Mouse (Mus musculus) gastrocnemius, adult 2 months (tissue): ENCODE measurements around the gene Rnf220. TPM values are rescaled to one million over a fixed set of nuclear protein-coding genes. Genes with fewer than 3 reads are reported as not detected.

Source experiments
- DNase-seq: peaks from one replicate; pipeline ENCODE4 v3.0.0; 2022
- H3K27ac ChIP-seq: fragments of 200-600 bp; 2 replicates; pipeline ENCODE4 v1.8.1; 2022; ENCODE audit warnings: mild to moderate bottlenecking
- H3K4me3 ChIP-seq: fragments of 200-600 bp; 2 replicates; pipeline ENCODE4 v1.8.1; 2022; ENCODE audit warnings: mild to moderate bottlenecking, moderate library complexity
- CTCF ChIP-seq: fragments of 200-600 bp; IDR thresholded peaks from 2 replicates; pipeline ENCODE4 v1.8.1; 2022; ENCODE audit warnings: antibody characterized with exemption, mild to moderate bottlenecking, moderate library complexity
- intact Hi-C: fragments of 180-260 bp; cut with DNase I; formaldehyde crosslinking; loops from one replicate; pipeline ENCODE4 v1.15.1; 2025
- total RNA-seq, 2 experiments: library from RNA; stranded (reverse); gene quantifications; 2 replicates each; pipeline ENCODE4 v1.2.3; 2021

Gene Rnf220
- total RNA-seq, 2 experiments from 2014 or later: 50.2 to 51.4 TPM

DNA sequence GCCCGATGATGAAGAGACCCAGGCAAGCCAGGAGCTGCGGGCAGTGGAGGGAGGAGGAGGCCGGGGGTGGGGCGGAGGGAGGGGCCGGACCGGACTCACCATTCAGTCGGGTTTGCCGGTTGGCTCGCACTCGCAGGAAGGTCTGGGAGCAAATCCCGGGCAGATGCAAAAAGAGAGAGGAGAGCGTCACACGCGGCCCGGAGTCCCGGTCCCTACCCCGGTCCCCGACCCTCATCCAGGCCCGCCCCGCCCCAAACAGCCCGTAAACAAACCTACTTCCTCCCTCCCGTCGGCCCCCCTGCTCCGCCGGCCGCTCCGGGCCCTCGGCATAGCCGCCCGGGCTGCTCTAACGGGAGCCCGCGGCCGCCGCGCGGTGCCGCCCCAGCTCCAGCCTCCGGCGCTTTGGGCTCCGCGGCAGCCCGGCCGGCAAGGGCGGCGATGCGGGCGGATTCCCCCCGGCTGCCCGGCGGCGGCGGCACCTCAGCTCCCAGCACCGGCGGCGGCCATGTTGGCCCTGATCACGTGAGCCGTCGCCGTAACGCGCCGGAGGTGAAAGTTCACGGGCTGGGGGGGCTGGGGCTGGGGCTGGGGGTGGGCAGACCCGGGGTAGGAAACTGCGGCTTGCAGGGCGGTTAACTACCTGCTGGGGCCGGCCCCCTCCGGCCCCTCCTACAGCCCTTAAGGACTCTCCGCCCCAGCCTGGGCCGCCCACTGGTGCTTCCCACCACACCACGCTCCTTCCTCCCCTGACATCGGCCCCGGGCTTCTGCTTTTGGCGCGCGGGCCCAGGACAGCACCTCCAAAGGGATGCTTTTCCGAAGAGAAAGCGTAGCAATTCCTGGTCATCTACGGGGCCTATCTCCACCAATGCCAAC is 207.7 kb downstream of the Rnf220 start:
- H3K27ac ChIP-seq: peak overlapping the region; percentile 94
- H3K4me3 ChIP-seq: peak overlapping the region; percentile 88
- TF ChIP-seq CTCF: no peak
- intact Hi-C loops: no loop called here
- peak; percentile 88 for DNase-seq

DNA sequence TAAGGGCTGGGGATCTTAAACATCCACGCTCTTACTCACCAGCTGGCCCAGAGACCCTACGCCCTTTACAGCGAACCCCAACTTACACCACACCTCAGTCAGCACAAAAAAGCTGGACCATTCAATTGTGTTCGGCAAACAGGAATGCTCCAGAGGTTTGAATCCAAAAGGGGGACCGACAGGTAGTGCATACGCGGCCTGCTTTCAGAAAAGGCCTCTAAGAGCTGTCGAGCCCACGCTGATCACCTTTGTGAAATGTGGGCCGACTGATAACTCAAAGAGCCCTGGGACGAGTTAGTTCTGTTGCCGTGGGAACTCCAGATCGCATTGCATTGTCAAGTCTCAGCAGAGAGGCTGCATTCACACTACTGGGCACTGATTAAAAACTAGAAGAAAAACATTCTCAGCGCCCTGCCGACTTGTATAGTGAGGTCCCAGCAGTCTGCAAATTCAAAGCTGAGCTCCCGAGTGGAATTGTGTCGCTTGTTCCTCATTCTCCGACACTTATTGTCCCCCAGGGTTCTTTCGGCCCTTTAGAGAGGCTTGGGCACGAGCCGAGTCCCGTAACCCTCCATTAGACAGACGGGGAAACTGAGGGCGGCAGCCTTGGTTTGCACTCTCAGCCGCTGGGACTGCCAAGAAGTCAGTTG is 208.4 kb downstream of the Rnf220 start:
- TF ChIP-seq CTCF: no peak
- Histone ChIP-seq H3K27ac (peak overlapping the region; percentile 94), H3K4me3 (peak overlapping the region; percentile 88)
- no peak for DNase-seq
- intact Hi-C loops: no loop called here

DNA sequence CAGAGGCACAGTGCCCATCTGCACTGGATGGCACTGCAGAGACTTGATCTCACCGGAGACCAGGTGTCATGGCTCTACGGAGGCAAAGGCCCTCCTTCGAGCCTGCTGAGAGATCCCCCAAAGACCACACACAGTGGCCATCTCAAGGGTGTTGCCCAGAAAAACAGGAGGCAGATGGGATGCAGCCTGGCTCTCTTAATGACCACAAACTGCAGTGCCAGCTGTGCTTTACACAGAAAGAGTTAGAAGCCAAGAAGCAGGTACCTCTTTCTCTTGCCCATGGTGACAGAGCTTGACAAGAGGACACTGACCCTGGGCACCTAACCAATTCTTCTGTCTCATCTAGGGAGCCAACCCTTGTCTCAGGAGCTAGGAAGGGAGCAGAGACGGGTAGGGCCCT is 212.5 kb downstream of the Rnf220 start:
- H3K27ac ChIP-seq: peak overlapping the region; percentile 91
- H3K4me3 ChIP-seq: peak overlapping the region; percentile 10; the same call in 1 of the 2 replicates
- no peak for TF ChIP-seq CTCF
- intact Hi-C loops: no loop called here
- no peak for DNase-seq

DNA sequence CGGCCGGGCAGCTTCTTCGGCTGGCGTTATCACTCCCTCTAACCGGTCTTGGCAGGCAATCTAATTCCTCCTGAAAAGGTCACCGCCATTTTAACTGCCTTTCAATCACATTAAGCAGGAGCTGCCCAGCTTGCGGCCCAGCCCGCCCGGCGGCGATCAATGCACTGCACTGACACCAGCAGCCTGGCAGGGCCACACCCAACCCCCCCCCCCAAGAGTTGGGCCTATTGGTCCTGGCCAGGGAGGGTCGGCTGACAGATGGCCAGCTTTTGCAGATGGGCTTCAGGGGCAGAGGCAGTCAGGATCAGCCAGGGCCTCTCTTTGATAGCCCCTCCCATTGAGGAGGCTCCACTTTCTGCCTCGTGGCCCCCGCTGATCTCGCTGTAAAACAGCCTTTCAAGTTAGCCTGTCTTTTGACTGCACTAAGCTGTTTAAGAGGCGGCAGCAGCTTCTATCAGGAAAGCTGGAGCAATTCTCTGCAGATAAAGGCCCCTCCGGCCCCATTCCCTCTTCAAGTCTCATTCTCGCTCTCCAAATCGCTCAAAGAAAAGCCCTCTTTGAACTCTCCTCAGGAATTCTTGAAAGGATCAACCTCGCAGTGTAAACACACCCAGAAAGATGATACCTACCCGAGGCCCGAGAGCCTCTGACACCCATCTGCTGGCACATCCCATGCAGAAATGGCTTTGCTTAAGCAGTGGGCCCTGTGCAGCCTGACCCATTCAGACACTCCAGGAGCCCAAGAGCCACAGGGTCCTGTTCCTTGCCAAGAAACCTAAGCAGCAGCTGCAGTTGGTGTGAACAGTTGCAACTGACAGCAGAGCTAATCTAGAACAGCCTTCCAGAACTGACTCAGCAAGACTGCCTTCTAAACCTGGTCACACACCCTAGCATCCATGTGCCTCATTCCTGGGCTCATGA is 213.3 kb downstream of the Rnf220 start:
- intact Hi-C loops: no loop called here
- peak; percentile 71 for DNase-seq
- no peak for TF ChIP-seq CTCF
- Histone ChIP-seq H3K27ac (peak overlapping the region; percentile 91), H3K4me3 (peak overlapping the region; percentile 33)

DNA sequence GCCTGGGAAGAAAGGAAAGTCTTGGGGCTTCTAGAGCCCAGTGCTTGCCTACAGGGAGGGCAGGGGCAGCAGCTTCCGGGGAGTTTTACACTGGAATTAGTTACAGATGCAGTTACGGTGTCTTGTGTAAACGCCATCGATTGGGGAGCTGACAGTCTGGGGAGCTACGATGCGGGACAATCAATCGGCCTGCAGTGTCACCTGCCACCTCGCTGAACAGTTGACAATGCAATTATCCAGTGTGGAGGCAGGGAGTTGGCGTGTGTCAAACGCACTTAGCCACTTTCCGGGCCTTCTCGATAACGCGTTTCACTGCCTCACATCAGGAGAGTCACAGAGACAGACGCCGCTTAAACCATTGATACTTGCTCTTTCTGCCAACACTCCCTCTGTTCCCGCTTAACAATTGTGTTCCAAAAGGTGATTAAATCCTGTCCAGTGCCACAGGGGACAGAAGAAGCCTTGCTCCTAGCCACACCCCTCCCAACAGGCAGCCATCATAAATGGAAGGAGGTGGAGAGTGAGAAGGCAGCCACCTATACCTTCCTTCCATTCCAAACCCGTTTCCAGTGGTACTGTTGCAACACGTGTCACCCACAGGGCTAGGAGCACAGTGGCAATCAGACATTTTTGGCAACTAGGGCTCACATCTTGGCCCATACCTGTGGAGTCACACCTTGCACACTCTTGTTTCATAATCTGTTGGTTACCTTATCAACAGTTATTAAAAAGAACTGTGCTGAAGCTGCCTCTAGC is 215.6 kb downstream of the Rnf220 start:
- no peak for DNase-seq
- TF ChIP-seq CTCF: no peak
- no peak overlapping the region for H3K4me3 ChIP-seq
- 0 out of 2 replicates have a peak overlapping the region, but pooled peaks have one; percentile 16 for H3K27ac ChIP-seq
- intact Hi-C loops: no loop called here

DNA sequence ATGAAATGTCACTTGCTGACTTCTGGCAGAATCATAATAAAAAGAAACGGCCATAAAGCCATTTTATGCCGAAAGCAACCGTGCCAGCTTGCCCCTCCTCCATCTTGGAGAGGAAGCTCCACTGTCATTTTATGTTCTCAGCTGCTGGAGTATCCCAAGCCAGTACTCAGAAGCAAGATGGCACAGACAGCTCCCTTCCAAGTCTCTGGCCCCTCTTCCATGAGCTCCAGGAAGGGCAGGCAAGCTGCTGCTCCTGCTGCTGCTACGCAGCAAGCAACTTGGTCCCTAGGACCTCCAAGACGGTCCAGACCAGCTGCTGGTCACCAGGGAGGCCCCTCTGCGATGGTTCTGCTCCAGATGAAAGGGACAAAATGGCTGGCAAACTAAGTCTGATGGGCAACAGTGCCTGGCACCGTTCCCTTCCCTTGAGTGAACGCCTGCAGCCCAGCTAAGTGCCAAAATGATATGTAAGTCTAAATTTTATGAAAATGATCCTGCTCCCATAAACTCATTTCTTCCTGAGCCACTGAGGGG is 216.4 kb downstream of the Rnf220 start:
- Histone ChIP-seq H3K4me3 (no peak overlapping the region), H3K27ac (peak overlapping the region; percentile 35; the same call in 1 of the 2 replicates)
- no peak for TF ChIP-seq CTCF
- intact Hi-C loops: no loop called here
- no peak for DNase-seq

DNA sequence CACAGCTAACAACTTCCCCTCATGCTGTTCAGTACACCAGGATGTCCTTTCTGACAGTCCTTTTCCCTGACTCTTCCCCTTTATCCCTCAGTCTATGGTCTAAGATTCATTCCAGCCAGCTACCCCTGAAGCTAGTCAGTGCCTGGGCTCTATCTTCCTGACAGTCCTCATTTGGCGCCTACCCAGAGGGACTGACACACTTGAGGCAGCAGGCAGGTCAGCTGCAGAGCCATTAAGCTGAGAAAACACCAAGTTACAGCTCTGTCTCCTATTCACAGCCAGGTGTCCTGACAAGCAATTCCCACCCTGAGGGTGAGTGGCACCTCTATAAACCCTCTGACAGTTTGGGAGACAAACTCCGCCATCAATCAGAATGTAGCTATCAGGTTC is 217.6 kb downstream of the Rnf220 start:
- no peak for TF ChIP-seq CTCF
- peak overlapping the region; percentile 48 for H3K27ac ChIP-seq
- intact Hi-C loops: loop anchor here (10.0 kb wide), 1 partner anchor 396 kb away; no protein-coding TSS in a partner anchor
- no peak overlapping the region for H3K4me3 ChIP-seq
- no peak for DNase-seq

DNA sequence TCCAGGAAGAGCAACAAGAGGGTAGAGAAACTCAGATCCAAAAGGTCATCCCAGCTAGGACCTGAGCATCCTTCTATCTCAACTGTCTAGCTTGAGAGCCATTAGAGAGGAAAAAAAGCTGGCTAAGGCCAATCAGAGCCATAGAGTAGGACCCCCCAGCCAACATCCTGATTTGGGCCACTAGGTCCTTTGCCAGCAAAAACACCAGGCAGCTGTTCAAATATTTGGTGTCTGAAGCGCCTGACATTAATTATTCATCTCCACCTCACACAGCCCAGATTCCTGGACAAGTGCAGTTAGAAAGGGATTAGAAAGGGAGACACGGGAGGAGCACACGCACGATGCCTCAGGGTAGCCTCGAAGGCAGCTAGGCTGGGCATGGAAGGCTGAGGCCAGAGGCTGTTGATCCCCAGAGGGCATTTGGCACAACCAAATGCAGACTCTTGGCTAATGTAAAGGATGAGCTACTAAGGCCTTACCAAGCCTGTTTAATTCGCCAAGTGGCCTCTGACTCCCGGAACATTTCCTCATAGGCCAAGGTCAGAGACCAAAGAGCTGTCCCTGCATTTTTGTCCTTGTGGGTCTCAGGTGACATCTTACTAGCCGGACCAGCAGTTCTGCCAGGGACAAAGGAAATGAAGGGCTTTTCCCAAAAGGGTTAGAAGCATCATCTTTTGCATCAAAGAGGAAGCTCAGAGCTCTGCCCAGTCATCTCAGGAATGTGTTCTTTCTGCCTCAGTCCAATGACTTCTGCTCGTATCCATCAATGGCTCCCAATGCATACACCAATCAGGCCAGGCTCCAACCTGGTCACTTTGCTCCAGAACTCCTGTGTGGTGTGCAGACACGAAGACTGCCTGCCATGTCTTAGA is 218.2 kb downstream of the Rnf220 start:
- Histone ChIP-seq H3K4me3 (no peak overlapping the region), H3K27ac (peak overlapping the region; percentile 48)
- DNase-seq: no peak
- TF ChIP-seq CTCF: no peak
- intact Hi-C loops: loop anchor here (10.0 kb wide), 1 partner anchor 396 kb away; no protein-coding TSS in a partner anchor

DNA sequence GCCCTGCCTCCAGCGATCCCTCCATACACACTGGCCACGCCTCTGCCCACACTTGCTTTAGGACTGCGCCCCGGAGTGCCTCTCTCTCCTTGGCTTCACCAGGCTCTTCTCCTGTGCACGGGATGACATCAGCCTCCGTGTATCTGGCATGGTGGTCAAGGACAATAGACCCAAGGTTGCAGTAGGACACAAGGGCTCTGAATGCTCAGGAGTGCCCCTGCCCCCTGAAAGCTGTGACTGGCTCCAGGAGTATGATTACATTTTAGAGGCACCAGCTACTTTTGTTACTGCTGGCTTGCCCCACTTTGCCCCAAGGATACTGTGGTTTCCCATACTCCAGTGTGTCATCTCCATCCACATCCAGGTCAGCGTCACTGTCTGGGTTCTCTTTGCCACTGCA is 219.2 kb downstream of the Rnf220 start:
- no peak overlapping the region for H3K4me3 ChIP-seq
- peak overlapping the region; percentile 25 for H3K27ac ChIP-seq
- no peak for DNase-seq
- intact Hi-C loops: loop anchor here (10.0 kb wide), 1 partner anchor 397 kb away; no protein-coding TSS in a partner anchor
- no peak for TF ChIP-seq CTCF

DNA sequence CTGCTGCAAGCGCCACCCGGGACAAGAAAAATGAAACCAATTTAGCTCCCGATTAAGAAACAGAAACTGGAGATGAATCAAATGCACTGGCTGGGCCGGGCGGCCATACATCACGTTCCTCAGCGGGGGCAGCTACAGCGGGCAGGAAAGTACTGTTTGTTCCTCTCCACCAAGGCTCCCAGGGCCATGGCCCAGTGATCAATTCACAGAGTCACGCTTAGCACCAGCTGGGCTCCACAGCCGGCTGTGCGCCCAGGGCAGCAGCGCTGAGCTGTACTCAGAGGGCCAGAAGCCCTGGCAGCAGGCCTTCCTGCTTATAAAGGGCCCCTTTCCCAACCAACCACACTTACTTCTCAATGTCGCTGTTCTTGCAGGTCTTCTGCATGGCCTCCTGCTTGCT is 219.8 kb downstream of the Rnf220 start:
- Histone ChIP-seq H3K27ac (peak overlapping the region; percentile 25), H3K4me3 (no peak overlapping the region)
- intact Hi-C loops: loop anchor here (10.0 kb wide), 1 partner anchor 398 kb away; no protein-coding TSS in a partner anchor
- DNase-seq: peak; percentile 66
- no peak for TF ChIP-seq CTCF
